In the genomic region with DNA sequence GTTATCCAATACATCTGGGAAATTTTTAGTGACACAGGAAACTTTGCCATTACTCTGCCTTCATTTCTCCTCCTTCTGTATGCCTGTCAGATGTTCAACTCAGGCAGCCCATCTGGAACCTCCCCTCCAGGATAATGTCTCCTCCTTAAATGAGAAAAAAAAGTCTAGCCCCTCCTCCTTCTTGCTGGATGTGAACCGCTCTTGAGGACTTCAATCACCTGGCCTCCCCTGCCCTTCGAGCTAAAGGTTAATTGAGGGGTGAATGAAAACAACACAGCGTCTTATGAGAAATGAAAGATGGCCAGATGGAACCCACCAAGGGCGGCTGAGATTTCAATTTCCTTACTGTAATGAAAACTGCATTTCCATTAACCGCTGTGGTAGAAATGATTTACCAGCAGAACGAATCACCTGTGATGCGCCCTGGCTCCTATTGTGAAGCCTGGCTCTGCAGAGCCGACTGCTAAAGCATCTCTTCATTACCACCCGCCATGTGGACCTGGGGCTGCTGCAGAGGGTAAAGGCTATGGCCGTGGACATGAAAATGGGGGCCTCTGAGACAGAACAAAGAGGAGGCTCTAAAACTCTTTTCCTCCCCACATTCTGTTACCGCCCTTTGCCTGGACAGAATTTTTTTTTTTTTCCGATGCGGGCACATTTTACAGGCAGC, we compare ENCODE assay signal across 20 mouse cellular contexts.
A peak's percentile ranks its signal among the peaks of the same experiment; 100 is the strongest.
DNase-seq lines count a peak whose midpoint lies in the region; ATAC-seq lines count a peak whose summit lies in the region.
"Had no signal": no experiment of that assay in that cellular context is flagged by ENCODE, and none has a peak within 500 bp of the region (broad histone marks: within the 10 kb centered on the region; RNA-seq: fewer than 3 reads in every experiment).

No protein-coding gene starts in this region.

- H3K36me3 ChIP-seq in forebrain, embryonic 12.5 days (replicated peaks), result no peaks in the 10 kb centered on the region
- H3K36me3 ChIP-seq in forebrain, embryonic 10.5 days (replicated peaks), result no peaks in the 10 kb centered on the region
- no peaks in the 10 kb centered on the region for H3K36me3 ChIP-seq in midbrain, embryonic 11.5 days (ENCODE audit: control insufficient read depth, insufficient read depth, low read length)
- no peaks in the 10 kb centered on the region for H3K36me3 ChIP-seq in midbrain, embryonic 16.5 days (ENCODE audit: control insufficient read depth, insufficient read depth, low read length)
- no peaks in the 10 kb centered on the region for H3K36me3 ChIP-seq in hindbrain, embryonic 14.5 days (replicated peaks; ENCODE audit: control insufficient read depth, insufficient read depth)
- H3K36me3 ChIP-seq: G1E had no signal

- peak; percentile 60; the same call in 1 of the 2 replicates for ATAC-seq in forebrain, embryonic 12.5 days (ENCODE audit: low FRiP score)
- ATAC-seq in midbrain, embryonic 11.5 days (ENCODE audit: low FRiP score), result peak; percentile 51; the same call in 1 of the 2 replicates
- no peak for ATAC-seq in midbrain, embryonic 16.5 days
- ATAC-seq in hindbrain, embryonic 14.5 days (ENCODE audit: low FRiP score), result peak; percentile 42; the same call in 1 of the 2 replicates
- ATAC-seq: forebrain, embryonic 16.5 days had no signal

- 82% methylated on average over 13 of the region's 13 CpGs for WGBS in forebrain, embryonic 12.5 days
- WGBS in forebrain, embryonic 10.5 days, result 85% methylated on average over 13 of the region's 13 CpGs
- WGBS in midbrain, embryonic 11.5 days, result 86% methylated on average over 13 of the region's 13 CpGs
- 71% methylated on average over 13 of the region's 13 CpGs for WGBS in midbrain, embryonic 16.5 days
- WGBS in hindbrain, embryonic 14.5 days, result 67% methylated on average over 13 of the region's 13 CpGs

- no peaks in the 10 kb centered on the region for H3K9me3 ChIP-seq in forebrain, embryonic 12.5 days
- 0 out of 2 replicates have a peak, but pooled peaks cover 3% of the 10 kb centered on the region for H3K9me3 ChIP-seq in forebrain, embryonic 10.5 days
- no peaks in the 10 kb centered on the region for H3K9me3 ChIP-seq in midbrain, embryonic 11.5 days (ENCODE audit: control insufficient read depth, low read length)
- no peaks in the 10 kb centered on the region for H3K9me3 ChIP-seq in midbrain, embryonic 16.5 days (replicated peaks; ENCODE audit: control insufficient read depth, low read length, poor library complexity, severe bottlenecking)
- no peaks in the 10 kb centered on the region for H3K9me3 ChIP-seq in hindbrain, embryonic 14.5 days (ENCODE audit: control insufficient read depth, low read length)
- H3K9me3 ChIP-seq: G1E had no signal

- peaks cover 13% of the 10 kb centered on the region for H3K4me1 ChIP-seq in forebrain, embryonic 12.5 days
- peaks cover 29% of the 10 kb centered on the region for H3K4me1 ChIP-seq in forebrain, embryonic 10.5 days
- peaks cover 5% of the 10 kb centered on the region; the same call in 1 of the 2 replicates for H3K4me1 ChIP-seq in midbrain, embryonic 11.5 days (ENCODE audit: control insufficient read depth, insufficient read depth, low read length)
- no peaks in the 10 kb centered on the region for H3K4me1 ChIP-seq in midbrain, embryonic 16.5 days (ENCODE audit: control insufficient read depth, insufficient read depth, low read length)
- peaks cover 11% of the 10 kb centered on the region for H3K4me1 ChIP-seq in brown adipose tissue, adult 24 weeks (ENCODE audit: control insufficient read depth, insufficient read depth, insufficient read length, low read length)
- peaks cover 11% of the 10 kb centered on the region; the same call in 1 of the 2 replicates for H3K4me1 ChIP-seq in hindbrain, embryonic 14.5 days (replicated peaks; ENCODE audit: control insufficient read depth, insufficient read depth, low read length)

- no peak overlapping the region for H3K9ac ChIP-seq in forebrain, embryonic 12.5 days
- no peak overlapping the region for H3K9ac ChIP-seq in midbrain, embryonic 11.5 days (ENCODE audit: low read length)
- no peak overlapping the region for H3K9ac ChIP-seq in midbrain, embryonic 16.5 days (ENCODE audit: low read depth, low read length)
- no peak overlapping the region for H3K9ac ChIP-seq in hindbrain, embryonic 14.5 days

- no peaks in the 10 kb centered on the region; the same call in 1 of the 2 replicates for H3K27me3 ChIP-seq in forebrain, embryonic 12.5 days
- no peaks in the 10 kb centered on the region for H3K27me3 ChIP-seq in forebrain, embryonic 10.5 days (ENCODE audit: poor library complexity, severe bottlenecking)
- H3K27me3 ChIP-seq in midbrain, embryonic 11.5 days (ENCODE audit: control insufficient read depth, insufficient read depth, low read length), result no peaks in the 10 kb centered on the region
- H3K27me3 ChIP-seq in midbrain, embryonic 16.5 days (ENCODE audit: control insufficient read depth, insufficient read depth, low read depth, low read length), result no peaks in the 10 kb centered on the region
- no peaks in the 10 kb centered on the region for H3K27me3 ChIP-seq in hindbrain, embryonic 14.5 days (ENCODE audit: control insufficient read depth, insufficient read depth, low read length)

- H3K4me2 ChIP-seq in forebrain, embryonic 12.5 days, result no peak overlapping the region
- no peak overlapping the region for H3K4me2 ChIP-seq in midbrain, embryonic 11.5 days
- H3K4me2 ChIP-seq in midbrain, embryonic 16.5 days (ENCODE audit: low read length), result no peak overlapping the region
- H3K4me2 ChIP-seq in hindbrain, embryonic 14.5 days (replicated peaks), result no peak overlapping the region

- no peak overlapping the region for H3K27ac ChIP-seq in forebrain, embryonic 12.5 days
- no peak overlapping the region for H3K27ac ChIP-seq in forebrain, embryonic 10.5 days
- H3K27ac ChIP-seq in midbrain, embryonic 11.5 days (ENCODE audit: low read depth, low read length), result no peak overlapping the region
- H3K27ac ChIP-seq in midbrain, embryonic 16.5 days (ENCODE audit: low read length), result no peak overlapping the region
- 0 out of 2 replicates have a peak overlapping the region, but pooled peaks have one; percentile 9 for H3K27ac ChIP-seq in brown adipose tissue, adult 24 weeks (replicated peaks; ENCODE audit: low read depth, low read length)
- peak overlapping the region; percentile 65 for H3K27ac ChIP-seq in hindbrain, embryonic 14.5 days

- DNase-seq in forebrain, embryonic 10.5 days (ENCODE audit: extremely low spot score, low spot score), result no peak
- DNase-seq in midbrain, embryonic 11.5 days (ENCODE audit: low spot score, missing footprints), result no peak
- no peak for DNase-seq in hindbrain, embryonic 14.5 days (ENCODE audit: low spot score)
- no peak for DNase-seq in ovary, postnatal 36 days (ENCODE audit: low spot score)
- DNase-seq in layer of hippocampus, adult 9-11 months, result no peak
- DNase-seq: adrenal gland, postnatal 36 days; cerebellum, postnatal 10 days; embryo, embryonic 11 days; gastrocnemius, postnatal 14 days; heart, adult 2 months; kidney, postnatal 25 days; lung, adult 18-20 months; lung, postnatal 36 days; right cerebral cortex, adult 18-20 months; thymus, adult 2 months had no signal

- no peak overlapping the region for H3K4me3 ChIP-seq in forebrain, embryonic 12.5 days (replicated peaks)
- H3K4me3 ChIP-seq in forebrain, embryonic 10.5 days, result no peak overlapping the region
- no peak overlapping the region for H3K4me3 ChIP-seq in midbrain, embryonic 11.5 days (ENCODE audit: low read depth, low read length)
- no peak overlapping the region for H3K4me3 ChIP-seq in midbrain, embryonic 16.5 days (ENCODE audit: low read depth, low read length)
- no peak overlapping the region for H3K4me3 ChIP-seq in brown adipose tissue, adult 24 weeks (ENCODE audit: insufficient read depth, low read depth, low read length)
- H3K4me3 ChIP-seq in hindbrain, embryonic 14.5 days (replicated peaks; ENCODE audit: low read length), result no peak overlapping the region
- H3K4me3 ChIP-seq: heart, adult 2 months had no signal

Comparison
In these comparisons a context has a peak if more than half of its experiments do, and no peak if none do; other contexts are left out.
1. H3K27ac ChIP-seq: peak in brown adipose tissue, adult 24 weeks (single experiment) and hindbrain, embryonic 14.5 days (single experiment); none in forebrain, embryonic 12.5 days (single experiment), forebrain, embryonic 10.5 days (single experiment), midbrain, embryonic 11.5 days (single experiment) and midbrain, embryonic 16.5 days (single experiment).